Mouse (Mus musculus) gastrocnemius, postnatal 36 days (tissue): Measurements from ENCODE around the gene Ubr1. TPM values are rescaled to one million over a fixed set of nuclear protein-coding genes. Genes with fewer than 3 reads are reported as not detected.
"Not testable (repeated sequence)": the region's sequence is repeated elsewhere in the genome, so short reads cannot be mapped to it uniquely, and the experiment has no call there.

ENCODE experiments used
- DNase-seq, 2 experiments: peaks; one replicate each; pipeline ENCODE4 v3.0.0; 2022
- intact Hi-C: fragments of 180-260 bp; cut with DNase I; formaldehyde crosslinking; loops from one replicate; pipeline ENCODE4 v1.15.1; 2025
- total RNA-seq, 2 experiments: library from RNA; stranded (reverse); gene quantifications; 2 replicates each; pipeline ENCODE4 v1.2.3; 2021

Gene Ubr1
- total RNA-seq, 2 experiments from 2014 or later: 20.1 to 26.0 TPM

DNA sequence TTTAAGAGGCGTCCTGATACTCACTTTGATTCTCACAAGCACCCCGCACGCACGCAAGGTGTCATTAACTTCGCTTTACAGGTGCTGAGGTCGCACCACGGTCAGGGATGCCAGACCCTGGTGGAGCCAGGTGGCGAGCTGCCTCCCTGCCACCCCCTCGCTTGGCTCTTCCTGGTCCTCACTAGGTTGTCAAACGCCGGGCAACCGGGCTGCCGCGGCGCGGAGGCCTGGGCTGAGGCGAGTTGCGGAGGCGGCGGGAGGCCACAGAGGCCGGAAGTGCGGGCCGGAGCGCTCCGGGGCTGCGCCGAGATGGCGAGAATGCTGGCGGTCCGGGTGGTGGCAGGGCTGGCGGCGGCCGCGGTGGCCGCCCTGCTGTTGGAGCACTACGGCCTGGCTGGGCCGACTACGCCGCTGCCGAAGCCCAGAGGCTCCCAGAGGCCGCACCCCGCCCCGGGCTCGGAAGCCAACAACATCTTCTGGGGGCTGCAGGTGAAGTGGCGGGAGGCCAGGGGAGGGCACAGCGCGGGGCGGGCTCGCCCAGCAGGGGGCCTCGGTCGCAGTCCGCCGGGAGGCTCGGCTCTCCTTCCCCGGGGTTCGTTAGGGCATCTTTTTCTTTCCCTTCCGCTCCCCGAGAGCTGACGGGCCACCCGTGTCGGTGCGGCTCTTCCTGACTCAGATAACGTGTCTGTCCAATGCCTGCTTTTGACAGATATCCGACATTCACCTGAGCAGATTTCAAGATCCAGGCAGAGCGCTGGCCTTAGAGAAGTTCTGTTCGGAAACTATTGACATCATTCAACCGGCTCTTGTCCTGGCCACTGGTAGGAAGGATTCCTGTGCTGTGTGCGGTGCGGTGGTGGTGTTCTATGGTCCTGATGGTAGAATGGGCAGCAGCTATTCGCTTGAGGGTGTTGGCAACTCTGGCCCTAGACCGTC, 6.7 kb upstream of the Ubr1 start, which contains the start of gene Tmem62:
Tmem62 (plus strand) TSS at position 28 of the 936 bp plus-strand sequence.
- intact Hi-C loops: loop anchor here (5.0 kb wide), 1 partner anchor 125 kb away; no protein-coding TSS in a partner anchor
- DNase-seq: peak; percentile 33 to 71

DNA sequence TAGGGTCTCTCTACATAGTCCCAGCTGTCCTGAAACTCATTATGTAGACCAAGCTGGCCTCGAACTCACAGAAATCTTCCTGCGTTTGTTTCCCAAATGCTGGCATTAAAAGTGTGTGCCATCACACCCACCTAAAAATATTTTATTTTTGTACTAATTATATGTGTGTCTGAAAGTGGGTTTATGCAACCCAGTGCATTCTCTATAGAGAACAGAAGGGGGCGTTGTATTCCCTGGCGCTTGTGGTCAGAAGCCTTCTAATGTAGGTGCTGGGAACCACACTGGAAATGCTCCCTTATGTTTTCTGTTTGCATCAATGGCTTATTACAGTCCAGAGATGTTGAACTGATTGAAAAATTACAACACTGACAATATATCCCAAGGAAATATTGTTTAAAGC, 5.8 kb upstream of the Ubr1 start:
- DNase-seq: no peak
- intact Hi-C loops: loop anchor here (5.0 kb wide), 1 partner anchor 126 kb away; no protein-coding TSS in a partner anchor

DNA sequence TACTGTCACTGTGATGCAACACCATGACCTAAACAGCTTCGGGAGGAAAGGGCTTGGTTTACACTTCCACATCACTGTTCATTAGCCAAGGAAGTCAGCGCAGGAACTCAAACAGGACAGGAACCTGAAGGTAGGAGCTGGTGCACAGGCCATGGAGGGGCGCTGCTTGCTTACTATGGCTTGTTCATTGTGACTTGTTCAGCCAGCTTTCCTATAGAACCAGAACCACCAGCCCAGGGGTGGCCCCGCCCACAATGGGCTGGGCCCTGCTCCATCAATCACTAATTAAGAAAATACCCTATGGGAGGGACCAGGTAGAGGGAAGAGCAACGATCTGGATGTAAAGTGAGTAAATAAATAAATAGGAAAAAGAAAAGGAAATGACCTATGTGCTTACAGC, 2.4 kb upstream of the Ubr1 start:
- intact Hi-C loops: no loop called here
- no peak for DNase-seq

DNA sequence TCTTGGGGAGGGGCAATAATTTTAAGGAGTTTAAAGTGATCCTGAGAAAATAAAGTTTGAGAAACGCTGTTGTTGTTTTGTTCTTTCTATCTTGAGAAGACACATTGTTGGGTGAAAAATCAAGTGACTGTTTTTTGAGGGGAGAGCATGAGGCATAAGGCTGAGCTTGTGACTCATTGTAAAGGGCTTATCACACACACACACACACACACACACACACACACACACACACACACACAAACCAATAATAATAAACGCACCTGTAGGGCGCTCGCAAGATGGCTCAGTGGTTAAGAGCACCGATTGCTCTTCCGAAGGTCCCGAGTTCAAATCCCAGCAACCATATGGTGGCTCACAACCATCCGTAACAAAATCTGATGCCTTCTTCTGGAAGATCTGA, 1.7 kb upstream of the Ubr1 start:
- DNase-seq, intact Hi-C loops: not testable (repeated sequence)

DNA sequence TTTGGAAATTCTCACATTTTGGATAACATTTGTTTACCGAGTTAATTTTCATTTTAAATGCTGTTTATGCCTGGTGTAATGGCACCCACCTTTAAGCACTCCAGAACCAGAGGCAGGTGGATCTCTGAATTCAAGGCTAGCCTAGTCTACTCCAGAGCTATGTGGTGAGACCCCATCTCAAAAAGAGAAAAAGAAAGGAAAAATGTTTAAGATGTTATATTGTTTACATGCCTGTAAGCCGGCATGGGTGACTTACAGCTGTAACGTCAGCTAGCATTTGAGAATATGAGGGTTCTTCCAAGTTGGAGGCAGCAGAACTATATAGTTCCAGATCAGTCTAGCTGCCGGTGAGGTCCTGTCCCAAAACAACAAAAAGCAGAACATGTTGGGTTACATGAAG, 1.3 kb upstream of the Ubr1 start:
- intact Hi-C loops: no loop called here
- no peak for DNase-seq

DNA sequence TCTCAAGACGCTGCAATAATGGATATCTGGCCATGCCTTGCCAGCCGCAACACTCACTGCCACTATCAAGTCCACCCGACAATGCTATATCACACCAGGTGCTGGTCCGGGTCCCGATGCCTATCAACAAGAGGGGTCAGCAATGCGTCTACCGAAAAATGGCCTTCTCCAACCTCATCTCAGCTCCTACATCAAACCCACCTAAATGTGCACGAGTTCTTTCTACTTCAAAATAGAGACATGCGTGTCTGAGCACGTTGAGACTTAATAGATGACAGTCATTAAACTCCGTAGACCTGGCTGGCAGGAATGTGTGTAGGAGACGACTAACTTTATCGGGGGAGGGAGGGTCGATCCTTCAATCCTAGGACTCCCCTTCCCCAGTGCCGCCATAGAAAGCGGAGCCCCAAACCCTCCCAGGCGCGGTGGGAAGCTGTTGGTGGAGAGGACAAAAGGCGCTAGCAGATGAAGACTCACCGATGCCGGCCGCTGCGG, 423 bp downstream of the Ubr1 start:
- intact Hi-C loops: no loop called here
- DNase-seq: peak; percentile 8 to 16

DNA sequence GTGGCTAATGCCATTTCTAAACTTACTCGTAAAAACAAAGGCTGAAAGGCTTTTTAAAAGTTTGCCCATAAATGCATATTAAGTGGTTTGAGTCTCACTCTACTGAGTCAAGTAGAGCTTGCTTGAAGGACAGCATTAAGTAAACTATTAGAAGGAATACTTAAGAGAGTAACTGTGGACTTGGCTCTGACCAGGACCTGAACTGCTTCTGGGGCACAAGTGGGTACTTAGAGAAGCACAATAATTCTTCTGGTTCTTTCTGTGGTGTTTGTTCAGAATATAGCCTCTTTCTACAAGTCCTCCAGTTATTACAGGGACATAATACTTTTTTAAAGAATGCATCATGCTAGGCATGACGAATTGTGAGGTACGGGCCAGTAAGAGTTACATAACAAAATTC, 5.0 kb downstream of the Ubr1 start:
- DNase-seq: no peak
- intact Hi-C loops: no loop called here

DNA sequence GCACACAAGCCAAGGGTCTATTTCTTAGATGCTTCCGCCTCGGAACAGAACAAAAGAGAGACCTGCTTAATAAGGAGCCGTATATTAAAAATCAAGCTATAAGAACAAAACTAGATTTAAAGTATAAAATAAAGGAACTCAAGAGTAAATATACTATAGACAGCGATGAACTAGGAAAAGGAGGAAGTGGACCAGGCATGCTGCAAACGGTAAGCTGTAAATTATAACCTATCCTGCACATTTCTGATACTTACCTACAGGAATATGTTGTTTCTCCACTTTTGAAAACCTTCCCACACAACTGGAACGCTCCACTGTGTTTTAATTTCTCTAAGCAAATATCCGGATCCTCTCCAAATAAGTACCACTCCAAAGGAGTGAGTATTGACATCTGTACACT, 7.4 kb downstream of the Ubr1 start:
- DNase-seq: no peak
- intact Hi-C loops: no loop called here

DNA sequence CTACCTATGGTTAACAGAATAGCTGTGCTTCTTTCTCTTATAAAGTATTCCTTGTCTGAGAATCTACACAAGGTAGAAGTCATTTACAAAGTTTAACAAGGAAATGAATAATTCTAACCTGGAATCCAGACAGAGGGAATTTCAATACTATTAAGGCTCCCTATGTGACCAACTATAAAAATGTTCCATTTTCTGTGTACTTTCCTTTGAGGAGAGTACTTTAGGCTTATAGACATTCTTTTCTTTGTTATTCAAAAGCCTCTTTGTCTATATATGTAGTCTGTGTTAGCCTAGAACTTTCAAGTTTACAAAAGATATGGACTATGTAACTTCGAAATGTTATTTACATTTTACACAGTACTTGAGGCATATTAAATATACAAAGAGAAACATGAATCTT, 10.3 kb downstream of the Ubr1 start:
- intact Hi-C loops: no loop called here
- DNase-seq: no peak

DNA sequence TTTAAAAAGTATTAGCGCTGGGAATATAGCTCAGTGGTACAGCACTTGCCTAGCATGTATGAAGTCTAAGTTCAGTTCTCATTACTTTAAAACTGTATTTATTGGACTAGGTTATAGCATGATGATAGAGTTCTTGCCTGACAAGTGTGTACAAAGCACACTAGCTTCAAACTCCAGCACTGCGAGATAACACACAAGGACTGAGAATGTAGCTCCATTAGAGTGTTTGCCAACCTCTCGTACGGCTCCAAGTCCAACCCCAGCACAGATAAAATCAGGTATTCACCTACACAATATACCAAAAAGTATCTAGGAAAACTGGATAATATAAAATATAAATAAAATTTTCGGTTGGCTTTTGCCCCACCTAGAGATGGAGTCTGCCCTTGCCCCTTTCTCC, 10.7 kb downstream of the Ubr1 start:
- no peak for DNase-seq
- intact Hi-C loops: no loop called here

DNA sequence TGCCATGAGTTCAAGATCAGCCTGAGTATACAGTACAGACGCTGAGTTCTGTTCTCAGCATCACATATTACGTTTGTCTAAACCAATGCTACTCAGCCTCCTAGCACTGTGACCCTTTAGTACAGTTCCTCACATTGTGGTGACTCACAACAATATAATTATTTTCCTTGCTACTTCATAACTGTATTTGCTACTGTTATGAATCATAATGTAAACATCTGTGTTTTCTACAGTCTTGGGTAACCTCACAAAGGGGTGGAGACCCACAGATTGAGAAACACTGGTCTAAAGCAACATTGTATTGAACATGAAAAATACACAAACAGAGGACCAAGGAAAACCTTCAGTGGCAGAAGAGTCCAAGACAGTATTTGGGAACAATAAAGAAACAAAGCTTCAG, 11.2 kb downstream of the Ubr1 start:
- DNase-seq: no peak
- intact Hi-C loops: no loop called here

DNA sequence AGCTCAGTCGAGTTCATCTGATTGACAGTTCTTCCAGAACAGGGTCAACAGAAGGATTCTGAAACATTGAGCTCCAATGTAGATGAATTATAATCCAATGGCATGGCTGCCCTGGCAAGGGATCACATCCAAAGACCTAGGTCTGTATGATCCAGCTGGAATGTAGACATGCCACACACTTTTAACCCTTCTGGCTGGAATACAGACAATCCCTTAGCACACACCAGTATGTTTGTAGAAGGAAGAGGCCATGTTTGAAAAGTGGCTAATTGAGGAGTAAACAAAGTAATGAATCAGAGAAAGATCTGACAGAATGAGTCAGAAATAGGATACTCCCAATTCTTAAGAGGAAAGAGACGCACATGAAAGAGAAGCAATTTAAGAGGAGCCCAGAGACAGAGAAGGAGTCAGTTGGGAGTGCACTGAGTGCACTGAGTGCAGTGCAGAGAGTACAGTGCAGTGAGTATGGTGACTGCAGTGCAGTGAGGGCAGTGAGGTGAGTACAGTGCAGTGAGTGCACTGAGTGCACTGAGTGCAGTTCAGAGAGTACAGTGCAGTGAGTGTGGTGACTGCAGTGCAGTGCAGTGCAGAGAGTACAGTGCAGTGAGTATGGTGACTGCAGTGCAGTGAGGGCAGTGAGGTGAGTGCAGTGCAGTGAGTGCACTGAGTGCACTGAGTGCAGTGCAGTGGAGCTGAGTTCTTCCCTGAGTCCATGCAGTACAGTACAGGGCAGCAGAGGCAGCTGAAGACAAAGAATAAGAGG, 18.2 kb downstream of the Ubr1 start:
- intact Hi-C loops: no loop called here
- DNase-seq: no peak

DNA sequence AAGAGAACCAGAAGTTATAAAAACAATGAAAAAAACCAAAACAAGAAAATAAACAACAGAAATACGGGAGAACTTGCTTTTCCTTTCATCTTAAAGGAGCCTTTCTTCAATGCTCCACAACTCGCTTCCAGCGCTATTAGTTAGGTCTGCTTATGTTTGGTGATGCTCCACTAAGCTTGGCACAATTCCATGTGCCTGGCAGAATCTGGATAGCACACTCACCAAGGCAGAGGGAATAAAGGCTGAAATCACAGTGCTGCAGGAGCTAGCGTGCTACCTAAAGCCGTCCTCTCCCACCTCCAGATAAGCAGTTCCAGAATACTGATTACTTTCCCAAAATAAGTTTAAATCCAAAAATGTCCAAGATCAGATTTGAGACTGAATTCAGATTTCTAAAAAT, 19.3 kb downstream of the Ubr1 start:
- intact Hi-C loops: no loop called here

DNA sequence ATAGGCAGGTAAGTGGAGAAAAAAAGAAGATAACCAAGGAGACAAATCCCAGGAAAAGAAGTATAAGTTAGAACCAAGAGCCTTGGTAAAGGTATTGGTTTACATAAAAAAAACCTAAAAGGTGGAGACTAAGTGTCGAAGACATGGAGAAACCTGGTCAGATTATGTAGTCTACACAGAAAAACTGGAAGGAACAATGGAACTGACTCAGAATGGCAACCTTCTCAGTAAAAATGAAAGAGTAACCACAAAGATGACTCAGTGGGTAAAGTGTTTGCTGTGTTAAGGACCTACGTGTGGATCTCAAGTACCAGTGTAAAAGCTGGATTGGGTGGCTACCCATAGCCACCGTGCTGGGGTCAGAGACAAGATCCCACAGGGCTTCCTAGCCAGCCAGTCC, 37.5 kb downstream of the Ubr1 start:
- intact Hi-C loops: no loop called here

More for the DNA sequence above, 19.3 kb downstream of the Ubr1 start:
- DNase-seq: no peak

DNA sequence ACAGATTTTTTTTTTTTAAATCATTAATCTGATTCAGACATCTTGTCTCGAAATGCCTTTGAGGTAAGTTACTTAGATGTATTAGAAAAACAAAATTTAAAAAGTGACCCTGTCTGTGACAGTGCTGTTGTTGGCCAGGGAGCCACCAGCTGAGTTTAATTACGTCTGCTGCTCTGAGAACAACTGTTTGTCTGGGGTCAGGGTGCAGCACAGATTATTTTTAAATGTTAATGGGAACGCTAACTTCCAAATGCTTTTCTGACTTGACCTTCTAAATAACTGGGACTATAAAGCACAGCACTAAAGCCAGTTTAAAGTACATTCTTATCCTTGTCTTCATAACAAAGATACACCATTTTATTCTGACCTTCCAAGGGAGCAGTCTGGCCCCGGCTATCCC, 61.0 kb downstream of the Ubr1 start:
- no peak for DNase-seq
- intact Hi-C loops: no loop called here

More for the DNA sequence above, 37.5 kb downstream of the Ubr1 start:
- DNase-seq: no peak

DNA sequence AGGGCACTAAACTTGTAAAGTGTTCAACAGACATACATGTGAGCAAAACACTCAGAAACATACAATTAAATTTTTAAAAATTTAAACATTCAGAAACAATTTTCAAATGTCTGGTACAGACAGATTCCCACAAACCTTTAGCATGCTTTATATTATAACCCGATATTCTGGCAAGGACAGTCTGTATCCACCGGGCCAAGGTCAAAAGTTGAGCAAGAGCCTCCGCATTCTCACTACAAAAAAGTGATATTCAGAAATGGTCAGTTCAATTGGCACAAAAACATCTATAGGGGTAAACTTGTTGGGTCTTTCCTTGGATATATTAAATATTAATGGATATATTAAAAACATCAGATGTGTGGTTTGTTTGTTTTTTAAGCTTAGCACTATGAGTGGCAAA, 74.2 kb downstream of the Ubr1 start:
- intact Hi-C loops: no loop called here
- DNase-seq: no peak

DNA sequence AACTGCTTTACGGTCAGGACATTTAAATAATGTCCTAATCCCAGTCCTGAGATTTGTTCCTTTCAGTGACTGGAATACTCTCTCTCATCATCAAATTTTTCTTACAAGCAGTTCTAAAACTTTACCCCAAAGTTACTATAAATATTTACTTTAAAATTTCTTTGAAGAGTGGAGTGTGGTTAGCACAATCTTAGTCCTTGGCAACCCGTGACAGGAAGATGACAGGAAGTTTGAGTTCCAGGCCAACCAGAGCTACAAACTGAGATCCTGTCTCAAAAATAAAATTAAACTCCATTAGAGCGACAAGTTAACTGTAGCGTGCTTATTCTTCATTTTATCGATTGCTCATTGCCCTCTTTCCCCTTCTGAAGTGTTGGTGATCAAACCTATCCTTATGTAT, 82.9 kb downstream of the Ubr1 start:
- DNase-seq: no peak
- intact Hi-C loops: loop anchor here (5.0 kb wide), 1 partner anchor 40 kb away; no protein-coding TSS in a partner anchor

DNA sequence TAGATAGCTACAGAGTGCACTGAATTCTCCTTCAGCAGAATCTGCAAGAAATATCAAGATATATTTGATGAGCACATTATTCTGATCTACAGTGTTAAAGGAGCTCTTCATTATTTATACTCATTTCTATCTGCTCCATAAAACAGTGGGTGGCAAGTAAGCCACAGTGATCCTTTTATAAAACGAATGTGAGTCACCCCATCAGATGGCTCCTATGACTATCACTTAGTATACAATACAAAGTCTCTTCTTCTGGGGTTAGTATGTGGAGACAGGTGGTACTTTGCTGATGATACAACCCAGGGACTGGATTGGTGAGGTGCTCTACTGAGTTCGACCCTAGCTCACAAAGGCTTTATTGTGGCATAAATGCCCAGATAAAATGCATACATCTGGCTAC, 97.3 kb downstream of the Ubr1 start:
- no peak for DNase-seq
- intact Hi-C loops: no loop called here

DNA sequence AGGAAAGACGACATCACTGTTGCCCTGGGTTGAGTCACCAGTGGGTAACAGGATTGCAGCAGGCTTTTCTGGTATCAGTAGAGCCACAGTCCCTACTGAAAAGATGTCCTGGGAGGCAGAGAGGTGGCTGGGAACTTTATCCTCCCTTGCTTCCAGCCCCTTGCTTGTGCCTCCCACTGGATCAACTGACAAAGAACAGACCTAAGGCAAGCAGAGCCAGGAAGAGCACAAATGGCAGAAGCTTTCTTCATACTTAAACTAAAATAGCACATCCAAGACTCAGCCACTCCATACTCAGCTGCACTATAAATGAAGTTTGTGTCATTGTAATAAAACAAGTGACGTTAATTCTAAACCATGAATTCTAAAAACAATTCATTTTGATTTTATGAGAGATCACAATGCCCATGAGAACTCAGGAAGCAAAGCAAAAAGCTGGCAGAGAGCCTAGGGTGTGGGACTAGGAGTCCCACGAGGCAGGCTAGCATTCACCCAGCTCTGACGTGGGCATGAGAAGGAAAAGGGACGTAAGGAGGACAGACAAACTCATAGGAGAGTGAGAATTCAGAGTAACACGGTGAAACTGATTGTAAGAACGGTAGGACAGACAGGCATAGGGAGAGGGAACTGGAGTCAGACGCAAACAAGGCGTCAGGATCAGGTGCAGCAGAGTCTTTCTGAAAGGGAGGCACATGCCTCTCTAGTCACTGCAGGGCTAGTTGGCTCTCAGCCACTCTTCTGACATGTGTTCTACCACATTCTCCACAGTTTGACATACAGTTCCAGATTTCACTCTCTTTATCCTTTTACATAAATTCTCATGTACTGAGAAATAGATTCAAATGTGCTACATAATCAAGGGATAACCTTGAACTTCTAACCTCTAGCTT, 98.8 kb downstream of the Ubr1 start:
- intact Hi-C loops: no loop called here
- no peak for DNase-seq

DNA sequence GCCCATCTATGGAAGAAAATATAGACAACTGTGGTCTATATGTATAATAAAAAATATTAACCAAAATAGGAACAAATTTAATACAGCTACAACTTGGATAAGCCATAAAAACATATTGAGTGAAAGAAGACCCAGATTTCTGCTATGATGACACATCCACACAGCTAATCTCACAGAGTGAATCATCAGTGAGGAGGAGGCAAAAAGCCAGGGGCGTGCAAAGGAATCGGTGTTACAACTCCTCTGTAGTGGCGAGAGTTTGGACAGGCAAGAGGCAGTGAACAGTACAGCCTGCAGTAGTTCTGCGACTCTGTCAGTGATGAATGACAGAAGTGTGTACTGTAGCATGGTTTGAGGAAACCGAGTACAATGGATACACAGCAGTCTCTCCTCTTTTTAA, 103.2 kb downstream of the Ubr1 start:
- intact Hi-C loops: loop anchor here (10.0 kb wide), 2 partner anchors 133 to 383 kb away; no protein-coding TSS in a partner anchor
- no peak for DNase-seq
